Mouse (Mus musculus) cerebellum, postnatal 25 days (tissue): ENCODE results near the gene Hist2h2bb.

Experiments
- DNase-seq, 2 experiments: peaks; one replicate each; pipeline ENCODE4 v3.0.0; 2021; ENCODE audit warnings: mixed read lengths in 2 of 2

The Hist2h2bb gene

DNA sequence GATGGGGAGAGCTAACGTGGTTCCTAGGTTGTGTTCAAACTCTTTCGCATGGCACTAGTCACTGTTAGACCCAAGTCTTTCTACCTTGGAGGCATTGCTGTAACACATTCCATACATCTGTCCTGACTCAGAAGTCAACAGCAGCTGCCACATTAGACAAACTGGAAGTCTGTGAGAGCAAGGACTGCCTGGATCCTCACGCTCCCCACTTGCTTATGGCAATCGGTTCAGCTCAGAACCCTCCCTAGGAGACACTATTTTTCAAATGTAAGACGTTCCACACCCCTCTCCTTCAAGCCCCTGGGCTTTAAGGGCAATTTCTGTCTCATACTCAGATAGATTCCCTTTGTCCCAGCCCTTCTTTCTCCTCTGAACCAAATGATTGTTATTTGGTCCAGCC lies 32.5 kb downstream of the Hist2h2bb start:
- no peak for DNase-seq

DNA sequence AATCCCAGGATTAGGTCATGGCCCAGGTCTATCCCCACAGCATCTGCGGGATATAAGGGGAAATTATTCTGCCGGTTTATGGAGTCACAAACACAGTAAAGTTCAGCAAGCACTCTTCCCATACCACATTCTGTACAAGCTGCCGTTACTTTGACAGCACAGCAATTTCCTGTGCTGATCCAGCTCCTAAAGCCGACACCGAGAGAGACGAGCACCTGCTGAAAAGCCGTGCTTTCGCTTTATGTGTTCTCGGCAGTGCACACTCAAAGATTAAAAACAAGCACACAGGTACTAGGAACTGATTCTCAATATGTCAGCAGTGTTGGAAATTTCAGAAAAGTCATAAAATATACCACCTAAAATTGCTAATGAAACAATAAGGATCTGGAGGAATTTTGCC lies 37.0 kb downstream of the Hist2h2bb start:
- DNase-seq: no peak

DNA sequence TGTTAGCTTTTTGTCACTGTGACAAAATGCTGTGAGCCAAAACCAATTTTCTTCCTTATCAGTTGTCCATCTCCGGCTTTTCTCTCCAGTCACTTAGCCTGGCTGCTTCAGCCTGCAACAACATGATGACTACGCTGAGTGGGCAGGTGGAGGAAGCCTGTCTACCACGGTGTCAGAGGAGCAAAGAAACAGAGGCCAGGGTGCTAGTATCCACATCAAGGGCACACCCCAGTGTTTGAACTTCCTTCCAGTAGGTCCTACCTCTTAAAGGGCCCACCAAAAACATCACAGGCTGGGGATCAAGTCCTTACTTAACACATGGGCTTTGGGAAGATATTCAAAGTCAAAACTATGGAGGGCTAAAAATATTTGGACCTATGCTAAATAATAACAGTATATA lies 39.9 kb downstream of the Hist2h2bb start:
- no peak for DNase-seq

DNA sequence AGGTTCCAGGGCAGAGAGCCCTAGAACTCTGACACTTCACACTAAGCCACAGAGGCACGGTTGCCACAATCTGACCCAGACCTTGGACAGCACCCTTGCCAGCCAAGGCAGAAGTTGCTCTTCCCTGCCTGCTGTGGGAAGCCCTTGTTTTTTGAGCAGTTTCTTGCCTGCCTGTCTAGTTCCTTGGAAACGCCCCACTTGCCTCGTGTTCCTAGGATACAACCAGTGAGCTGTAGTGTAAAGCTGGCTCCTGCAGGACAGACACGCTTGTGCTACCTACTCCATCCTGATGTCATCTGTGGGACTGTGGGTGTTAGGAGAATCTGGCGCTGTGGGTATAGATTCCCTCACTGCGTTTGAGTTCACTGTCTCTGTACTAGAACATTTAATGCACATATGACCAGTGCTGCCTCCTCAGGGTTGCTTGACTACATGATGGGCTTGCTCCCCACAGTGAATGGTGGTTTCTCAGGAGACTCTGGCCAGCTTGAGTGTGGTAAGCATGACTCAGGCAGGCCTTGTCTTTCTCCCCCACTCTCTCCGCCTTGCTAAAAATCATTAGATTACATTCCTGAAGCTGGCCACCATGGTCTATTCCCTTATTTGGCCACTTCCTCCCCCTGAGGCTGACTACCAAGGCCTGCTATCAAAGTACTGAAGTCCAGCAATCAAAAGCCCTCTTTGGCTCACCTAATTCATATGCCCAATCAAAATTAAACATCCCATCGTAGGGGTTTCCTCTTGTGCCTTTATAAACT lies 43.0 kb downstream of the Hist2h2bb start:
- no peak for DNase-seq
